Mouse (Mus musculus) thymus, adult 2 months (tissue): Measurements from ENCODE around the gene Gipc1.

Experiments used
- CTCF ChIP-seq: fragments of 200-500 bp; IDR thresholded peaks from 2 replicates; pipeline ENCODE4 v1.5.1; 2012; ENCODE audit warnings: mild to moderate bottlenecking, control low read depth, low read length, moderate library complexity, borderline replicate concordance; ENCODE audit not compliant: control insufficient read depth, poor library complexity, insufficient read depth; ENCODE audit errors: extremely low read depth
- POLR2A ChIP-seq: fragments of 200-500 bp; IDR thresholded peaks from 2 replicates; pipeline ENCODE4 v1.6.1; 2012; ENCODE audit warnings: mild to moderate bottlenecking, low read length, control low read depth, moderate library complexity; ENCODE audit not compliant: control insufficient read depth, poor library complexity, insufficient read depth; ENCODE audit errors: extremely low read depth

DNA sequence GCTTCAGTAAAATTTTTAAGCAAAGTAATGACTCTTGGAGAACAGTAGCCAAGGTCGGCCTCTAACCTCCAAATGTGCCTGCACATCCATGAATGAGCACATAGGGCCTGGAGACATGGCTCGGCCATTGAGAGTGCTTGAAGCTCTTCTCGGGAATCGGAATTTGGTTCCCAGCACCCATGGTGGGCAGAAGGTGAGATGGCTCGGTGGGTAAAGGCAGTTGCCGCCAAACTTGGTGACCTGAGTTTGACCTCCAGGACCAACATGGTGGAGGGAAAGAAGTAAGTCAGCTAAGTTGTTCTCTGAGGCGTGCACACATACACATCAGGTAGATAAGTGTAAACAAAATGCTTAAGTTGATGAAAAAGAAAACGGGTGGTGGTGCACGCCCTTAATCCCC lies 3.6 kb downstream of the Gipc1 start:
- TF ChIP-seq CTCF (no peak), POLR2A (no peak)
